Mouse (Mus musculus) lung, adult 18-20 months (tissue): ENCODE data around the gene Bcas3.

Experiments
- DNase-seq, 2 experiments: peaks; one replicate each; pipeline ENCODE4 v3.0.0; 2022; ENCODE audit warnings: mixed read lengths in 2 of 2

Bcas3 gene

GRCm38 (mm10) chr11:85543311-85543710, 190.3 kb downstream of the Bcas3 start:
- DNase-seq: no peak

GRCm38 (mm10) chr11:85545602-85546001, 192.6 kb downstream of the Bcas3 start:
- DNase-seq: no peak

GRCm38 (mm10) chr11:85547966-85548365, 195.0 kb downstream of the Bcas3 start:
- DNase-seq: no peak

GRCm38 (mm10) chr11:85549651-85550050, 196.7 kb downstream of the Bcas3 start:
- DNase-seq: no peak

DNA sequence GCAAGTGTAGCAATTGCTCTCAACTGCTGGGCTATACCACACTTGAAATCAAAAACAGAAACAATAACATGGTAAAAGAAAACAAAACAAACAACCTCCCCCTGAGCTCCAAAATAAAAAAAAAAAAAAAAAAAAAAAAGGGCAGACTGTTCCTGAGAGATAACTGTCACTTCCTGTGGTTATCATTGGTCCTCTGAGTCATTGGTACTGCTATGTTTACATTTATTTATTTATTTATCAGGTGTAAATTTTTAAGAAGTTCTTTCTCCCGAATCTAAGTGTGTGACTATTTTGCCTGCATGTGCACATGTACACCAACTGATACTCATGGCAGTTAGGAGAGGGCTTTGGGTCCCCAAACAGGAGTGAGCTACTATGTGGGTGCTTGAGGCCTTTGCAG, 202.1 kb downstream of the Bcas3 start:
- no peak for DNase-seq

GRCm38 (mm10) chr11:85555721-85556120, 202.8 kb downstream of the Bcas3 start:
- no peak for DNase-seq

GRCm38 (mm10) chr11:85565068-85565467, 212.1 kb downstream of the Bcas3 start:
- no peak for DNase-seq

GRCm38 (mm10) chr11:85571040-85571439, 218.1 kb downstream of the Bcas3 start:
- DNase-seq: no peak

DNA sequence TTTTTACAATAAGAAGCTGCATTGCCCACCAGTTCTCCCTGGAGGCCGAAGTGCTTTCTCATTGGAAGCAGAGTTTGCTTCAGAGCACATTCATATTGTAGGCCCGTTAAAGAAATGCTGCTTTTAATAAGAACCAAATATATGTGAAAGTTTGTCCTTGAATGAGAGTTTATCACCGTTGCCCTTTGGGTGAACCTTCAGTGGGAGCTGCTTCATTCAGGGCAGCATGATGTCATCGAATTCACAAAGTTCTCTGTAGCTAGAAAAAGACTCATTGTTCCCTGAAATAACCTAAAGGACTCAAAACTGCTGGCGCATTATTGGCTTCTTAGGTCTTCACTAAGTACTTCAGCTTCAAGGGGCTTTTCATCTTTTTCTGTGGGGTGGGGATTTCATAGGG, 219.0 kb downstream of the Bcas3 start:
- DNase-seq: no peak

DNA sequence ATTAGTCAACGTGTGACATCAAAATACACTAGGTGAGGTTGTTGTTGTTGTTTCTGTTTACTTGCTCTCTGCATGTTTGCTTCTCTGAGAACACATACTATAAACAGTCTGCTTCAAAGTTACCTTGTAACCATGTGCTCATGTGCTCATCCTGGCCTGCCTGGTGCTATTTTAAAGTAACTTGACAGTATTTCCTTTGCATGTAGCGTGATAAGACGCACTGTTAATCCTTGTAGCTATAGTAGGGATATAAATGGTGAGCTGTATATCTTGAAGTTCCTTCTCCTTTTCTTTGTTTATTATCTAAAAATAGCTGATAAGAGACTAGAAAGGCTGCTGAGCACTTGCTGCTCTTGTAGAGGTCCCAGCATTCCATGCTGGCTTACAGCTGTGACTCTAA, 219.6 kb downstream of the Bcas3 start:
- DNase-seq: no peak

GRCm38 (mm10) chr11:85574496-85574895, 221.5 kb downstream of the Bcas3 start:
- DNase-seq: peak in 1 of 2 experiments; percentile 21

DNA sequence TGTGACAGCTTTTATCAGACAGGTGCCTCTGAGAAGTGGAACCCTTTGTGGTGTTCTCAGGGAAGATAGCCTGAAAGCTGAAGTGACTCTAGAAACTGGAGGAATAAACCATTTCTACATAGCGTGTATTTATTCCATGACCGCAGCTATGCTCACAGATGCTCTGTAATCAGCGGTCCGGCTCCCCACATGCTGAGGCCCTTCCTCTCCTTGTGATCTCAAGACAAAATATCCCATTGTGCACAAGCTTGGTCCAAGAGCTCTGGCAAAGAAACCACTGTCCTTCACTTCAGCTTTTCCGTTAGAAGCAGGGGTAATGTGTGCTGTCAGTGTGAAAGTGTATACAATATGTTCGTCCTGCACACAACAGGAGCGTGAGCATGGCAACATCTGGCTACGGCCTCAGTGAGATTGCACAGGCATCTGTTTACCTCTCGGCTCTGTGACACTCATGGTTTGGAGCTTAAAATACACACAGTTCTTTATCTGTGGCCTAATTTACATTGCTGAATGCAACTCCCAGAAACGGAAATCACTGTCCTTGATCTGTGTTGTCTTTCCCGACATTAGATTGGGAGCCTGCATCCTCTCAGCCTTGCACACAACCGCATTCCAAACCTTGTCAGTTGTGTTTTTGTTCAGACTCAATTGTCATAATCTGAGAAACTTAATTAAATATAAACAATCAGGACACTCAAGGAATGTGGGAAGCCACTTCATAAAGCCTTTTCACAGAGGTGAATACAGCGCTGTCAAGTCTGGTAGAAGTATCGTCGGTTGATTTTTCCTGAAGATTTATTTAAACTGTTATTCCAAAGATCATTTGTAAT, 225.1 kb downstream of the Bcas3 start:
- DNase-seq: no peak

DNA sequence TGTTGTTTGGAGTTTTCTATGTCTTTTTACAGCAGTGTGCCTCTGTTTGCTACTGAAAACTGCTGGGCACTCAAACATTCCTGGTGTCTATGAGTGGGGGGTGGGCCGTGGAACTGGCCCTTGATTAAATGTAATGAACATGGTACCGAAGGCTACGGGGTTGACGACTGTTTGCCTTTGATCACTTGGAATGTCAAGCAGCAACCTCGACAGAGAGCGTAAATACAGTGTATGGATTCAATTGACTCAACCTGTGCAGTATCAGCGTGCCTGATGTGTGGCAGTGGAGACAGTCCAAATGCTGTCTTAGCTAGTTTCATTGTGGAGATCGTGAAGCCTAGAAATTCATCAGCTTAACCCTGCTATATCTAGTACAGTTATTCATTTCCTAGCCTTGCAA, 231.1 kb downstream of the Bcas3 start:
- no peak for DNase-seq

GRCm38 (mm10) chr11:85593636-85594035, 240.7 kb downstream of the Bcas3 start:
- DNase-seq: peak in 1 of 2 experiments; percentile 33

DNA sequence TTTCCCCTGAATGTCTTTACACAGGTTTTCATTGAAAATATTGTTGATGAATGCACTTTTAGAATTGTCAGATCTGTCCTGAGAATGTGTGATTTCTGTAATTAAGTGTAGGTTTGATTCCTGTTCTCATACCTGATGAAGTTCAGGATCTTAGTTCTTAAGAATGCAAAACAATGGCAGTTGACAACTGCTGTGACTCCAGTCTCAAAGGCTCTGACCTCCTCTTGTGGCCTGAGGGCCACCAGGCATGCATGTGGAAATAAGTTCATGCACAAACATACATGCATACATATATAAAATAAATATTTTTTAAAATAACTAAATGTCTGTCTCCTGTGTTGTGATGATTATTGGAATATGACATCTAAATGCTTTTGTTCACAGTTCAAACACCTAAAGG, 246.3 kb downstream of the Bcas3 start:
- DNase-seq: no peak

DNA sequence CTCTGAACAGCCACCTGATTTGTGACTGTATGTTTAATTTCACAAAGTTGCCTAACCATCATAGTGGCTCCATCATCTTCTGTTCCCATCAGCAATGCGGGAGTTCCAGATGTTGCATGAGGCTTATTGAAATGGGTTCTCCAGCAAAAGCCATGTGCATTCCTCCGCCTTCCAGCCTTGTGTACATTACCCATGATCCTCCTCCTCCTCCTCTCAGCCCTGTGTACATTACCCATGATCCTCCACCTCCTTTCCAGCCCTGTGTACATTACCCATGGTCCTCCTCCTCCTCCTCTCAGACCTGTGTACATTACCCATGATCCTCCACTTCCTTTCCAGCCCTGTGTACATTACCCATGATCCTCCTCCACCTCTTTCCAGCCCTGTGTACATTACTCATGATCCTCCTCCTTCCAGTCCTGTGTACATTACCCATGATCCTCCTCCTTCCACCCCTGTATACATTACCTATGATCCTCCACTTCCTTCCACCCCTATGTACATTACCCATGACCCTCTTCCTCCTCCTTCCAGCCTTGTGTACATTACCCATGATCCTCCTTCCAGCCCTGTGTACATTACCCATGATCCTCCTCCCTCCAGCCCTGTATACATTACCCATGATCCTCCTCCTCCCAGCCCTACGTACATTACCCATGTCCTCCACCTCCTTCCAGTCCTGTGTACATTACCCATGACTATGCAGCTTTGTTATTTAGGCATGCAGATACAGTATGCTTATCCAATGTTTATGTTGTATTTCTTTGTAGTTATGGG, 250.8 kb downstream of the Bcas3 start:
- no peak for DNase-seq

GRCm38 (mm10) chr11:85609303-85609940, 256.5 kb downstream of the Bcas3 start:
- no peak for DNase-seq

DNA sequence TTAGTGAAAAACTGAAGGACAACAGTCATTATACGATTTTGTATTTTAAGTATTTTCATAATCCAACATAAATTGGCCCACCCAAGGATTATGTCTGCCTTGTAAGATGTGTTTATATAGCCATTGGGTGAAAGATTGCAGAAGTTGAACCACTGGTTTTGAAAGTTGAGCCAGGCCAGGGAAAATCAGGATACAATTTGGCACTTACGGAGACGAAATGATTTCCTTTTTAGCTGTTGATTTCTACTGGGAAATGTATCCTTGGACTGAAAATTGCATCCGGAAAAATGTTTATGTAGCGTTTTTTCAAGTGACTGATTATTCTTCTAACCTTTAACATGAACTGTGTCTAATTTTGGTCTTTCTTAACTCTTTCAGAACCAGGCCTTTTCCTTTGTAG, 260.1 kb downstream of the Bcas3 start:
- DNase-seq: no peak

- no peak for DNase-seq
Observed at GRCm38 (mm10) chr11:85613586-85613985, 260.6 kb downstream of the Bcas3 start.

DNA sequence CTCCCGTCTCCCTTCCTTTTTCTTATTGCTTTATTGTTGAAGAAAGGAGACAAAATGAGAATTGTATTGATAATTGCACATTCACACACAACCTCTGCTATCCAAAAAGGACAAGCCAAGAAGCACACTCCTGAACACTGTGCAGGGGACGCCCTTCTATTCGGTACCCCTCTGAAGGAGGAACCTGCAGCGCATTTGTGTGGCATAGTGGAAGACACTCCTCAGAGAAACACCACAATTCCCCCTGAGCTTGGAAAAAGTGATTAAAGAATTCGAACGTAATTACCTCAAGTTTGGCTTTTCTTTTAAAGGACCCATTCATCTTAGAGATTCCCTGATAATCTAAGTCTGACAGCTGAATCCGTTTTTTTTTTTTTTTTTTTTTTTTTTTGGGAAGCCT, 261.5 kb downstream of the Bcas3 start:
- DNase-seq: no peak

GRCm38 (mm10) chr11:85615421-85615820, 262.5 kb downstream of the Bcas3 start:
- peak; percentile 15 to 44 for DNase-seq

DNA sequence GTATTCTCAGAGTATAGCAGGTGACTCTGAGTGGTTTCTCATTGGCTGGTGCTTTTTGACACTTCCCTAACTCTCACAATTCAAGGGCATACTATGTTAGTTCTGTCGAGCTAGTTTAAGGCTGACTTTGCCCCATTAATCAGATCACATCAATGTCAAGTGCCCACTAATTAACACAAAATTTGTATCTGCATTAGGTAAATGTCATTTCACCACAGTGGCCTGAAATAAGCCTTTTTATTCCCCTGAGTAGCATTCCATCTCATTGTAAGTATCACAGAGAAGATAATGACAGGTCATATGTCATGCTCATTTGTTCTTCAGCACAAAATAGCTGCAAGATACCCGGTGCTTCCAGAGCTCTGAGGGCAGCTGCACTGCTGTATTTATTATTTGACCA, 268.5 kb downstream of the Bcas3 start:
- DNase-seq: no peak

DNA sequence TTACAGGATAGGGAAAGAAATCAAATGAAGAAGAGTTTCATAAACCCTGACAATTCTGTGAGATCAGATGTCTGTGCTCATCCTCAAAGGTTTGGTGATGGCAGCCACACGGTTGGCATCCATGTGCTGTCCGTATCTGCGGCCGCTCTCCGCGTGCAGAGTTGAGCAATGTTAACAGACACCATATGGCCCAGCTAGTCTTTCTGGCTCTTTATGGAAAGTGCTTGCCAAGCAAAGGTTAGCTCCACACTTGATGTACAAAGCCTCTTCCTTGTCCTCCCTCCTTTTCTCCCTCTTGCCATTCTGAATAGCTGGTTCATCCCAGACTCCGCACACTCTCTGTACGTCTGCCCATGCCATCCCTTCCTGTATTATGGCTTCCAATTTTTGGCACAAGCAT, 269.0 kb downstream of the Bcas3 start:
- no peak for DNase-seq

DNA sequence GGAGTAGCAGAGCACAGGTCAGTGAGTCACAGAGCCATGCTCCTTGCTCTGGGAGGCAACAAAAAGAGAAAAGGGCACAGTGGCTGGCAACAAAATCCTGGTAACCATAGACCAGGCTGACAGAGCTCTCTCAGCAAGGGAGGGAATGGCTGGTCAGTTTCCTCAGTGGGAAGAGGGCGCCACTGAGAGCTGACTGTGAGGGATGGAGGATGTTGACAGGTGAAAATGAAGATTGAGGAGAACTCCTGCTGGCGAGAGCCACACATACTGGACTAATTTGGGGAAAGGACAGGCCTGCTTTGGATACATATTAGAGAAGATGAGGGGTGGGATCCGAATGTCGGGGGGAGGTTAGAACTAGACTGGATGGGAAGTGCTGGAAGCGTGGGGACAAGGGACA, 272.2 kb downstream of the Bcas3 start:
- DNase-seq: no peak
